In the genomic region with DNA sequence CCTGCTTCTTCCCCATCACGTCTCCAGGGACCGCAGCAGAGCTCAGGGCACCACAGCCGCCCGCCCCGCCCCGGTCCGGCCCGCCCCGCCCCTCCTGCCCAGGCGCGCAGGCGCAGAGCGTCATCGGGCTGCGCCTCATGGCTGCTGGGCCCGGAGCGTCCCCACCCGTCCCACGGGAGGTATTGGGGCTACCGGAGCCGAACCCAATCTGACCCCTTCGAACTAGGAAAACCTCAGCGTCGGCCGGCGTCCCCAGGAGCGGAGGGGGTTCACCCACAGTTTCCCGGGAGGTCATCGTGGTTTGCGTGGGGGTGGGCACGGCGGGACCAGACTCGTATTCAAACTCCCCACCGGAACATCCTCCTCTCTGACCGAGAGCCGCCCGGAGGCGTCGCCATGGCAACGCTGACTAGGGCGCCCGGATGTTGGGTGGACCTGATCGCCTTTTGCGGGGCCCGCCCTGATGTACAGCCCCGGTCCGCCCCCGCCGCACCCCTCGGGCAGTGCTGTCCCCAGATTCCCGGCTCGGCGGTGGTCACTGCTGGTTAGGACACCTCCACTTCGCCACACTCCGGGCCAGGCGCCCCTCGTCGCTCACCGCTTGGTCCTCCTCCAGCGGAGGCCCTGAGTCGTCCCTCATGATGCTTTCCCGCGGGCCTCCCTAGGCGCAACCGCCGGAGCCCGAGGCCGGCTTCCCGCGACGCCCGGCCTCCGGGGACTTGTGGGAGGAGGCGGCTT, we compare ENCODE assay signal across 8 mouse cellular contexts. TPM values are rescaled to one million over a fixed set of nuclear protein-coding genes. Genes with fewer than 3 reads are reported as not detected.
DNase-seq lines count a peak whose midpoint lies in the region; ATAC-seq and TF ChIP-seq lines count a peak whose summit lies in the region.

A gene (minus strand): TSS at position 689 of the 738 bp plus-strand sequence.

- peaks cover 0 to 3% of the 10 kb centered on the region in 2 experiments for H3K36me3 ChIP-seq in CH12.LX (replicated peaks in 1 of 2; ENCODE audit: control insufficient read depth in 1 of 2, insufficient read depth in 1 of 2, low read length in 1 of 2)
- peaks cover 8% of the 10 kb centered on the region; the same call in 1 of the 2 replicates for H3K36me3 ChIP-seq in forebrain, embryonic 12.5 days (replicated peaks)
- no peaks in the 10 kb centered on the region for H3K36me3 ChIP-seq in liver, postnatal 0 days (replicated peaks; ENCODE audit: insufficient read depth, low read length)
- H3K36me3 ChIP-seq in neural tube, embryonic 14.5 days (ENCODE audit: control insufficient read depth, insufficient read depth, low read length), result no peaks in the 10 kb centered on the region

- H3K27me3 ChIP-seq in CH12.LX (replicated peaks), result no peaks in the 10 kb centered on the region
- H3K27me3 ChIP-seq in forebrain, embryonic 12.5 days, result no peaks in the 10 kb centered on the region
- H3K27me3 ChIP-seq in liver, postnatal 0 days (ENCODE audit: insufficient read depth, low read length), result no peaks in the 10 kb centered on the region
- no peaks in the 10 kb centered on the region for H3K27me3 ChIP-seq in neural tube, embryonic 14.5 days (ENCODE audit: control insufficient read depth, insufficient read depth, low read length)

- no peak within 1 kb of the TSS for H3K27ac ChIP-seq in CH12.LX (ENCODE audit: insufficient read depth, low read depth)
- peak within 1 kb of the TSS; percentile 93 for H3K27ac ChIP-seq in forebrain, embryonic 12.5 days
- H3K27ac ChIP-seq in liver, postnatal 0 days (ENCODE audit: low read depth), result peak within 1 kb of the TSS; percentile 23; the same call in 1 of the 2 replicates
- peak within 1 kb of the TSS; percentile 92 for H3K27ac ChIP-seq in neural tube, embryonic 14.5 days (ENCODE audit: low read depth, low read length)

- peaks cover 0 to 14% of the 10 kb centered on the region in 2 experiments; a peak in 3 of 4 replicates for H3K4me1 ChIP-seq in CH12.LX (ENCODE audit: control insufficient read depth in 1 of 2, insufficient read depth in 2 of 2)
- H3K4me1 ChIP-seq in forebrain, embryonic 12.5 days, result peaks cover 10% of the 10 kb centered on the region; the same call in 1 of the 2 replicates
- H3K4me1 ChIP-seq in liver, postnatal 0 days (ENCODE audit: insufficient read depth), result peaks cover 7% of the 10 kb centered on the region; the same call in 1 of the 2 replicates
- peaks cover 4% of the 10 kb centered on the region; the same call in 1 of the 2 replicates for H3K4me1 ChIP-seq in neural tube, embryonic 14.5 days (ENCODE audit: control insufficient read depth, insufficient read depth, low read length)

- peak within 1 kb of the TSS; percentile 69 for H3K9ac ChIP-seq in CH12.LX (ENCODE audit: insufficient read depth, low read depth)
- H3K9ac ChIP-seq in forebrain, embryonic 12.5 days, result peak within 1 kb of the TSS; percentile 80
- peak within 1 kb of the TSS; percentile 70 for H3K9ac ChIP-seq in liver, postnatal 0 days (replicated peaks)
- H3K9ac ChIP-seq in neural tube, embryonic 14.5 days (replicated peaks; ENCODE audit: low read depth, low read length), result peak within 1 kb of the TSS; percentile 94

- DNase-seq in CH12.LX (ENCODE audit: extremely low read depth), result peak; percentile 87
- DNase-seq in c-Kit-positive CD71-positive TER-119-negative erythroid progenitor cells, embryonic 14.5 days (ENCODE audit: low read depth), result peak; percentile 55
- peak; percentile 92 to 93 for DNase-seq in heart, postnatal 10 days
- peak; percentile 38 for DNase-seq in large intestine, adult 2 months (ENCODE audit: low read depth, low spot score)
- peak; percentile 92 for DNase-seq in liver, postnatal 0 days
- DNase-seq in testis, postnatal 10 days (ENCODE audit: low spot score), result peak; percentile 96

- H3K4me2 ChIP-seq in CH12.LX (ENCODE audit: insufficient read depth, low read depth, poor library complexity, severe bottlenecking), result peak within 1 kb of the TSS; percentile 68
- H3K4me2 ChIP-seq in forebrain, embryonic 12.5 days, result peak within 1 kb of the TSS; percentile 62
- peak within 1 kb of the TSS; percentile 91 for H3K4me2 ChIP-seq in liver, postnatal 0 days (ENCODE audit: low read depth, low read length)
- peak within 1 kb of the TSS; percentile 88 for H3K4me2 ChIP-seq in neural tube, embryonic 14.5 days (ENCODE audit: low read depth, low read length)

- peak within 1 kb of the TSS; percentile 68 to 77 (median 74) for H3K4me3 ChIP-seq in CH12.LX (replicated peaks in 1 of 3; ENCODE audit: low read depth in 2 of 3, low read length in 2 of 3, poor library complexity in 1 of 3)
- H3K4me3 ChIP-seq in forebrain, embryonic 12.5 days (replicated peaks), result peak within 1 kb of the TSS; percentile 72
- H3K4me3 ChIP-seq in liver, postnatal 0 days (ENCODE audit: low read depth, low read length), result peak within 1 kb of the TSS; percentile 85
- H3K4me3 ChIP-seq in neural tube, embryonic 14.5 days (ENCODE audit: low read depth, low read length), result peak within 1 kb of the TSS; percentile 76

- dilution Hi-C loops in CH12.LX (cut with MboI; ENCODE audit: extremely low pct_ligation_motif_present, extremely low pct_unique_long_range_greater_than_20kb, low sequenced_read_pairs), result no loop called here

- peak; percentile 88 for TF ChIP-seq POLR2A in CH12.LX (IDR thresholded peaks at IDR 0.05; ENCODE audit: low read depth, low read length)

- H3K79me2 ChIP-seq in CH12.LX (replicated peaks; ENCODE audit: control insufficient read depth, extremely low read depth, insufficient read depth, poor library complexity, severe bottlenecking), result no peaks in the 10 kb centered on the region

- intact Hi-C loops in heart, postnatal 10 days (cut with DNase I), result no loop called here

- TF ChIP-seq CTCF in CH12.LX (conservative IDR thresholded peaks at IDR 0.05 in 1 of 2, IDR thresholded peaks at IDR 0.05 in 1 of 2; ENCODE audit: low read depth in 2 of 2, low read length in 2 of 2), result no peak
- TF ChIP-seq CTCF in liver, postnatal 0 days (IDR thresholded peaks at IDR 0.05; ENCODE audit: low read depth), result peak; percentile 11; the same call in 1 of the 2 replicates

- peak; percentile 98 for ATAC-seq in forebrain, embryonic 12.5 days (ENCODE audit: low FRiP score)
- ATAC-seq in liver, postnatal 0 days, result peak; percentile 99
- ATAC-seq in neural tube, embryonic 14.5 days (ENCODE audit: low read depth), result peak; percentile 99

- no peak for TF ChIP-seq RAD21 in CH12.LX (IDR thresholded peaks at IDR 0.05; ENCODE audit: low read depth, low read length)

- no peak for TF ChIP-seq EP300 in CH12.LX (IDR thresholded peaks at IDR 0.05; ENCODE audit: low read length)
- TF ChIP-seq EP300 in liver, postnatal 0 days (IDR thresholded peaks at IDR 0.05; ENCODE audit: low read depth), result no peak

- no peaks in the 10 kb centered on the region for H3K9me3 ChIP-seq in CH12.LX (replicated peaks; ENCODE audit: low read length)
- no peaks in the 10 kb centered on the region for H3K9me3 ChIP-seq in forebrain, embryonic 12.5 days
- no peaks in the 10 kb centered on the region for H3K9me3 ChIP-seq in liver, postnatal 0 days (ENCODE audit: low read length)
- no peaks in the 10 kb centered on the region for H3K9me3 ChIP-seq in neural tube, embryonic 14.5 days (ENCODE audit: control insufficient read depth, low read length)

- in situ Hi-C loops in CH12.LX (cut with MboI; ENCODE audit: low pct_ligation_motif_present, low pct_unique_long_range_greater_than_20kb, low sequenced_read_pairs), result no loop called here

- under 1% methylated on average over 74 of the region's 74 CpGs for WGBS in forebrain, embryonic 12.5 days
- under 1% methylated on average over 74 of the region's 74 CpGs for WGBS in large intestine, adult 2 months
- WGBS in liver, postnatal 0 days (ENCODE audit: insufficient replicate concordance), result under 1% methylated on average over 74 of the region's 74 CpGs
- under 1% methylated on average over 74 of the region's 74 CpGs for WGBS in neural tube, embryonic 14.5 days

TF ChIP-seq in CH12.LX, 34 proteins besides CTCF, POLR2A, EP300 and RAD21 (continues in another document):
- TF ChIP-seq BHLHE40 (IDR thresholded peaks at IDR 0.05; ENCODE audit: low read depth, low read length) (no peak), USF1 (IDR thresholded peaks at IDR 0.05; ENCODE audit: low read depth, low read length) (no peak), RCOR1 (conservative IDR thresholded peaks at IDR 0.05; ENCODE audit: low read depth, low read length) (no peak), E2F4 (IDR thresholded peaks at IDR 0.05; ENCODE audit: insufficient replicate concordance, low read depth, low read length) (no peak), MXI1 (IDR thresholded peaks at IDR 0.05; ENCODE audit: low read depth, low read length) (peak; percentile 96), PAX5 (IDR thresholded peaks at IDR 0.05; ENCODE audit: low read length) (no peak), NELFE (IDR thresholded peaks at IDR 0.05; ENCODE audit: low read depth, low read length) (peak; percentile 65; the same call in 1 of the 2 replicates), MAX (IDR thresholded peaks at IDR 0.05; ENCODE audit: low read length) (0 out of 2 replicates have a peak, but pooled peaks have one; percentile 27), UBTF (IDR thresholded peaks at IDR 0.05; ENCODE audit: low read depth, low read length) (peak; percentile 78; the same call in 1 of the 2 replicates), CHD2 (IDR thresholded peaks at IDR 0.05; ENCODE audit: low read length) (no peak), SIN3A (IDR thresholded peaks at IDR 0.05; ENCODE audit: low read length) (peak; percentile 88), ZC3H11A (IDR thresholded peaks at IDR 0.05; ENCODE audit: low read depth, low read length) (no peak), MAZ (IDR thresholded peaks at IDR 0.05; ENCODE audit: low read depth, low read length) (no peak; the same call in 1 of the 2 replicates), NRF1 (IDR thresholded peaks at IDR 0.05; ENCODE audit: low read depth, low read length) (peak; percentile 84), TCF12 (IDR thresholded peaks at IDR 0.05; ENCODE audit: low read depth, low read length) (peak; percentile 37), KAT2A (IDR thresholded peaks at IDR 0.05; ENCODE audit: insufficient replicate concordance, low read length) (peak; percentile 12; the same call in 1 of the 2 replicates), JUN (IDR thresholded peaks at IDR 0.05; ENCODE audit: insufficient read depth, low read depth, low read length) (no peak), ZMIZ1 (IDR thresholded peaks at IDR 0.05; ENCODE audit: low read depth, low read length) (peak; percentile 11; the same call in 1 of the 2 replicates), ELF1 (IDR thresholded peaks at IDR 0.05; ENCODE audit: low read depth, low read length) (no peak)

RNA-seq across cellular contexts. Expression of the gene that starts here (rescaled TPM):
- total RNA-seq in CH12.LX (2012; rRNA removed) (4.0 and 4.4 TPM in 2 replicates), CH12.LX (2014; rRNA removed) (8.5 and 10.3 TPM in 2 replicates)
- polyA plus RNA-seq in CH12.LX (2012; ENCODE audit: insufficient read length, low read depth), result 6.0 and 8.2 TPM in 2 replicates
- 51.9 and 56.1 TPM in 2 replicates for polyA plus RNA-seq in forebrain, embryonic 12.5 days (2016; fragmentation: Nextera tagmentation; extraction: Ambion mirVana)
- total RNA-seq in heart, postnatal 10 days (2021), result 1 to 10 TPM; 4.3 to 6.2 TPM
- 1.6 and 2.0 TPM in 2 replicates for polyA plus RNA-seq in large intestine, adult 2 months (2012; rRNA removed)
- 4.2 and 5.4 TPM in 2 replicates for polyA plus RNA-seq in liver, postnatal 0 days (2015; fragmentation: Nextera tagmentation; extraction: Ambion mirVana)
- polyA plus RNA-seq in neural tube, embryonic 14.5 days (2014; fragmentation: Nextera tagmentation; extraction: Ambion mirVana), result 38.8 and 41.6 TPM in 2 replicates

Comparison
In these comparisons a context has a peak if more than half of its experiments do, and no peak if none do; other contexts are left out.
1. DNase-seq: peak in every context shown above with its lines; median percentile 96 in testis, postnatal 10 days; 92 in heart, postnatal 10 days; 92 in liver, postnatal 0 days; 87 in CH12.LX; 55 in c-Kit-positive CD71-positive TER-119-negative erythroid progenitor cells, embryonic 14.5 days; 38 in large intestine, adult 2 months.